Mouse (Mus musculus): ENCODE data around the gene Carnmt1. TPM values are rescaled to one million over a fixed set of nuclear protein-coding genes. Genes with fewer than 3 reads are reported as not detected.

The Carnmt1 gene
- polyA plus RNA-seq, 1 experiment: not detected

DNA sequence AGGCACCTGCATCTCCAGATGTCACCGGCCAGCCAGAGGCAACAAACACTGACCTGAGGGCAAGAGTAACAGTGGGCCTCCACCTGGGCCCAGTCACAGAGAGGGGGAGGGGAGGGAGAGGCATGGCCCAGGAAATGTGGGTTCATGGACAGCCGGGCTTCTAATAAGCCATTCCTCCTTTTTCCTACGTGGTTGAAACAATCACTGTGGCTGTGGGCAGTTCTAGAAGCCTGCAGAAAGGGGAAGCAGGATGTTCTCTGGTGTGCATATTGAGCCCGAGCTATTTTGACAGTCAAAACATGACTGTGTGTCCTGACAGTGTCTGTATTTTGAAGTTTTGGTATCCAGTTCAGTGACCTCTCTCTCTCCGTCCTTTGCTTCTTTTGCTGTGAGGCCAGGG, 31.6 kb upstream of the Carnmt1 start:
- Histone ChIP-seq H3K4me1 (ENCODE audit: control insufficient read depth, insufficient read depth, low read length) (no peaks in the 10 kb centered on the region; the same call in 1 of the 2 replicates), H3K27ac (ENCODE audit: insufficient read depth, low read depth, low read length) (no peak overlapping the region), H3K4me3 (ENCODE audit: insufficient read depth, low read depth, low read length) (no peak overlapping the region)
- no peak for TF ChIP-seq CTCF (IDR thresholded peaks at IDR 0.05; ENCODE audit: insufficient read depth, low read depth, low read length)
- 73% methylated on average over 5 of the region's 5 CpGs for WGBS

GRCm38 (mm10) chr19:18639552-18639951, 31.0 kb upstream of the Carnmt1 start:
- 49% methylated on average over 2 of the region's 2 CpGs for WGBS
- Histone ChIP-seq H3K27ac (ENCODE audit: insufficient read depth, low read depth, low read length) (no peak overlapping the region), H3K4me1 (ENCODE audit: control insufficient read depth, insufficient read depth, low read length) (no peaks in the 10 kb centered on the region; the same call in 1 of the 2 replicates), H3K4me3 (ENCODE audit: insufficient read depth, low read depth, low read length) (no peak overlapping the region)
- TF ChIP-seq POLR2A (IDR thresholded peaks at IDR 0.05; ENCODE audit: insufficient read depth, low read depth, low read length) (no peak), CTCF (IDR thresholded peaks at IDR 0.05; ENCODE audit: insufficient read depth, low read depth, low read length) (no peak)

- Histone ChIP-seq H3K27ac (ENCODE audit: insufficient read depth, low read depth, low read length) (no peak overlapping the region), H3K4me3 (ENCODE audit: insufficient read depth, low read depth, low read length) (no peak overlapping the region), H3K4me1 (ENCODE audit: control insufficient read depth, insufficient read depth, low read length) (no peaks in the 10 kb centered on the region; the same call in 1 of the 2 replicates)
- TF ChIP-seq POLR2A (IDR thresholded peaks at IDR 0.05; ENCODE audit: insufficient read depth, low read depth, low read length) (no peak), CTCF (IDR thresholded peaks at IDR 0.05; ENCODE audit: insufficient read depth, low read depth, low read length) (no peak)
- 72% methylated on average over 4 of the region's 4 CpGs for WGBS
Observed at GRCm38 (mm10) chr19:18641001-18641400, 29.6 kb upstream of the Carnmt1 start.

- no peaks in the 10 kb centered on the region for H3K4me1 ChIP-seq (ENCODE audit: control insufficient read depth, insufficient read depth, low read length)
- 70% methylated on average over 4 of the region's 4 CpGs for WGBS
- H3K4me3 ChIP-seq (ENCODE audit: insufficient read depth, low read depth, low read length): no peak overlapping the region
- TF ChIP-seq POLR2A (IDR thresholded peaks at IDR 0.05; ENCODE audit: insufficient read depth, low read depth, low read length) (no peak), CTCF (IDR thresholded peaks at IDR 0.05; ENCODE audit: insufficient read depth, low read depth, low read length) (no peak)
- H3K27ac ChIP-seq (ENCODE audit: insufficient read depth, low read depth, low read length): no peak overlapping the region
Observed at GRCm38 (mm10) chr19:18643411-18643810, 27.2 kb upstream of the Carnmt1 start.

GRCm38 (mm10) chr19:18644084-18644483, 26.5 kb upstream of the Carnmt1 start:
- TF ChIP-seq CTCF (IDR thresholded peaks at IDR 0.05; ENCODE audit: insufficient read depth, low read depth, low read length) (no peak), POLR2A (IDR thresholded peaks at IDR 0.05; ENCODE audit: insufficient read depth, low read depth, low read length) (no peak)
- 89% methylated on average over 6 of the region's 6 CpGs for WGBS
- H3K4me1 ChIP-seq (ENCODE audit: control insufficient read depth, insufficient read depth, low read length): no peaks in the 10 kb centered on the region
- no peak overlapping the region for H3K4me3 ChIP-seq (ENCODE audit: insufficient read depth, low read depth, low read length)
- no peak overlapping the region for H3K27ac ChIP-seq (ENCODE audit: insufficient read depth, low read depth, low read length)

DNA sequence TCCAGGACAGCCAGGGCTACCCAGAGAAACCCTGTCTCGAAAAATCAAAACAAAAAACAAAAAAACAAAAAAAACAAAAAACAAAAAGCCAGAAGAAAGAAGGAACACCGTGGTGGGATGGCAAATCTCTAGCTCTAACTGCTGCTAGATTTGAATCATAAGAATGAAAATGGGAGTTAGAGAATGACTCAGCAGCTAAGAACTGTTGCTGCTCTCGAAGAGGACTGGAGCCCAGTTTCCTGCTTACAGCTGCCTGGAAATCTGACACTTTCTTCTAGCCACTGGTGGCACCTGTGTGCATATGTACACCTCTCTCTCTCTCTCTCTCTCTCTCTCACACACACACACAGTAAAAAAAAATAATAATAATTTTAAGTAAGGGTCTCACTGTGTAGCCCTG, 24.2 kb upstream of the Carnmt1 start:
- no peak overlapping the region for H3K27ac ChIP-seq (ENCODE audit: insufficient read depth, low read depth, low read length)
- no peaks in the 10 kb centered on the region for H3K4me1 ChIP-seq (ENCODE audit: control insufficient read depth, insufficient read depth, low read length)
- 61% methylated on average over 3 of the region's 3 CpGs for WGBS
- H3K4me3 ChIP-seq (ENCODE audit: insufficient read depth, low read depth, low read length): no peak overlapping the region
- TF ChIP-seq CTCF (IDR thresholded peaks at IDR 0.05; ENCODE audit: insufficient read depth, low read depth, low read length) (no peak), POLR2A (IDR thresholded peaks at IDR 0.05; ENCODE audit: insufficient read depth, low read depth, low read length) (no peak)

- WGBS: 85% methylated on average over 5 of the region's 5 CpGs
- no peak for TF ChIP-seq CTCF (IDR thresholded peaks at IDR 0.05; ENCODE audit: insufficient read depth, low read depth, low read length)
- no peak for TF ChIP-seq POLR2A (IDR thresholded peaks at IDR 0.05; ENCODE audit: insufficient read depth, low read depth, low read length)
- Histone ChIP-seq H3K27ac (ENCODE audit: insufficient read depth, low read depth, low read length) (no peak overlapping the region), H3K4me3 (ENCODE audit: insufficient read depth, low read depth, low read length) (no peak overlapping the region), H3K4me1 (ENCODE audit: control insufficient read depth, insufficient read depth, low read length) (no peaks in the 10 kb centered on the region)
Observed at GRCm38 (mm10) chr19:18646853-18647420, 23.6 kb upstream of the Carnmt1 start.

GRCm38 (mm10) chr19:18647775-18648557, 22.6 kb upstream of the Carnmt1 start:
- Histone ChIP-seq H3K4me3 (ENCODE audit: insufficient read depth, low read depth, low read length) (no peak overlapping the region), H3K4me1 (ENCODE audit: control insufficient read depth, insufficient read depth, low read length) (no peaks in the 10 kb centered on the region), H3K27ac (ENCODE audit: insufficient read depth, low read depth, low read length) (no peak overlapping the region)
- no peak for TF ChIP-seq POLR2A (IDR thresholded peaks at IDR 0.05; ENCODE audit: insufficient read depth, low read depth, low read length)
- no peak for TF ChIP-seq CTCF (IDR thresholded peaks at IDR 0.05; ENCODE audit: insufficient read depth, low read depth, low read length)
- 90% methylated on average over 9 of the region's 9 CpGs for WGBS

DNA sequence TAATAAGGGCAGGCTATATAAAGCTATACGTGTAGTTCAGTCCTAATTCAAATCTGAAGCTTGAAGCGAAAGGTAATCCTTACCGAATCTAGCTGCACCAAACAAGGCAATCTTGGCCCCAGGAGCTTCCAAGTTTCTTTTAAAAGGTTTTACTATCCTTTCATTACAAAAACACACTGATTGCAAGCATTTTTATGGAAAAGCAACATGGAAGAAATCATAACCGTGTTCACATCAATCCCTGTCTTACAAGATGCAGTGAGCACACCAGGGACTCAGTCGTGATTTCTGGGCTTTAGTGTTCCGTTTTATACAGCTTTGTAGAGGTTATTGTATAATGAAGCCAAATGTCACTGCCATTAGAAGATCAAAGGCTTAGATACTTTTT, 22.0 kb upstream of the Carnmt1 start:
- TF ChIP-seq POLR2A (IDR thresholded peaks at IDR 0.05; ENCODE audit: insufficient read depth, low read depth, low read length): no peak
- 93% methylated on average over 6 of the region's 6 CpGs for WGBS
- no peak overlapping the region for H3K27ac ChIP-seq (ENCODE audit: insufficient read depth, low read depth, low read length)
- H3K4me1 ChIP-seq (ENCODE audit: control insufficient read depth, insufficient read depth, low read length): no peaks in the 10 kb centered on the region
- no peak overlapping the region for H3K4me3 ChIP-seq (ENCODE audit: insufficient read depth, low read depth, low read length)
